Mouse (Mus musculus): ENCODE results near the gene 6430548M08Rik. TPM values are rescaled to one million over a fixed set of nuclear protein-coding genes. Genes with fewer than 3 reads are reported as not detected.
A peak's percentile ranks its signal among the peaks of the same experiment; 100 is the strongest.

Gene 6430548M08Rik
- polyA plus RNA-seq (2015; fragmentation: Nextera tagmentation; extraction: Ambion mirVana), result 5.8 and 6.1 TPM in 2 replicates

DNA sequence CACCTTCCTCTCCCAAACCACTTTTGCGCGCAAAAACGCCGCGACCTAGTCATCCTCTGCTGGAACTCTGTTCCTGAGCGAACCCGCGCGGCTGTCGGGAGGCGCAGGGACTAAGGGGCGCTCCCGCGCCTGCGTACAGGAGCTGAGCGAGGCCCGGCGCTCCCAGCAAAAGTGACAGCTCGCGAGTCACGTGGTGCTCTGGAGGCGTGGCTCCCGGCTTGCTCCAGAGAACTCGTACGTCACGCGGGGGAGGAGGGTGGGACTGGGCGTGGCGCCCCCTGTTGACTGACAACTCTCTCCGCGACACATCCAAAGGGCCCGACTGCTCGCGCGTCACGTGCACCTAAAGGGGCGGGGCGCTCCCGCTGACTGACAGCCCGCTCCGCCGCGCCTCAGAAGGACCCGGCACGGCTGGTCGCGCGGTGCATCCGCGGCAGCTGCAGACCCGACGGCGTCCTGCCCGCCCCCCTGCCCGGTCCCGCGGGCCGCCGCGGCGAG, at the start of gene 6430548M08Rik:
6430548M08Rik (plus strand) TSS at position 395 of the 498 bp plus-strand sequence.
- H3K27ac ChIP-seq, result peak within 1 kb of the TSS; percentile 96
- peaks cover 42% of the 10 kb centered on the region for H3K27me3 ChIP-seq
- under 1% methylated on average over 60 of the region's 61 CpGs for WGBS
- H3K4me3 ChIP-seq (replicated peaks), result peak within 1 kb of the TSS; percentile 74
- peak within 1 kb of the TSS; percentile 96 for H3K4me2 ChIP-seq
- H3K4me1 ChIP-seq, result peaks cover 22% of the 10 kb centered on the region
- ATAC-seq (replicated peaks; ENCODE audit: low FRiP score), result peak; percentile 98
- H3K9me3 ChIP-seq (replicated peaks), result no peaks in the 10 kb centered on the region
- H3K9ac ChIP-seq, result peak within 1 kb of the TSS; percentile 67
- H3K36me3 ChIP-seq, result no peaks in the 10 kb centered on the region

DNA sequence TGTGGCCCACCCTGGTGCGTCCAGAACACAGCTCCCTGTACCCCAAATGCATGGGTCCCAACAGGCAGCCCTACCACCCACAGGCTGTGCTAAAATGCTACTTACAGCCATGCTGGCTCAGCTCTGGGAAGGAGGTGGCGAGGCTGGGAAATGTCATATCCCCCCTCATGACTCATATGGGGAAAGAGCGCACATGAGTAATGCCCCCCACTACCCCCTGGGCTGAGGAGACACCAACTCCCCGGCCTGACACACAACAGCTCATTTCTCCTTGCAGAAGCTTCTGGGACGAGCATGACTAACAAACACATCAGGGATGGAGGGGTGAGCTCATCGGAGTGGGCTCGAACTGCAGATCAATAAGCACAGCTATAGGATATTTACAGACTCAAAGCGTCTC, 48.3 kb upstream of the 6430548M08Rik start:
- H3K4me2 ChIP-seq, result no peak overlapping the region
- H3K4me1 ChIP-seq, result peaks cover 12% of the 10 kb centered on the region
- no peak overlapping the region for H3K4me3 ChIP-seq (replicated peaks)
- H3K9me3 ChIP-seq (replicated peaks), result no peaks in the 10 kb centered on the region
- no peak overlapping the region for H3K9ac ChIP-seq
- no peaks in the 10 kb centered on the region for H3K27me3 ChIP-seq
- no peak overlapping the region for H3K27ac ChIP-seq
- ATAC-seq (replicated peaks; ENCODE audit: low FRiP score), result no peak
- 92% methylated on average over 8 of the region's 8 CpGs for WGBS
- H3K36me3 ChIP-seq, result no peaks in the 10 kb centered on the region

DNA sequence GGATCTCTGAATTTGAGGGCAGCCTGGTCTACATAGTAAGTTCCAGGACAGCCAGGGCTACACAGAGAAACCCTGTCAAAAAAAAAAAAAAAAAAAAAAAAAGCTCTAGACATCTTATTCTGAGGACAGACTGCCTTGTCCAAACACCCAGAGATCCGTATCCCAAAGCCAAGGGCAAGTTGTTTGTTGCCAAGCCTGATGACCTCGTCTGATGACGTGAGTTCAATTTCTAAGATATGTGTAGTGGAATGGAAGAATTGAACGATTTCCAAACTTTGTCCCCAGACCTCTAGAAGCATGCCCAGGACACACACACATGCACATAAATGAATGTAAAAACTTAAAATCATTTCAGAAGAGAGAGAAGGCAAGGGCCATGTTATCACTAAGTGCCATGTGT, 47.7 kb upstream of the 6430548M08Rik start:
- H3K4me3 ChIP-seq (replicated peaks), result no peak overlapping the region
- 90% methylated on average over 4 of the region's 4 CpGs for WGBS
- H3K27me3 ChIP-seq, result no peaks in the 10 kb centered on the region
- ATAC-seq (replicated peaks; ENCODE audit: low FRiP score), result no peak
- H3K4me1 ChIP-seq, result peaks cover 12% of the 10 kb centered on the region
- no peak overlapping the region for H3K27ac ChIP-seq
- no peaks in the 10 kb centered on the region for H3K36me3 ChIP-seq
- H3K9ac ChIP-seq, result no peak overlapping the region
- H3K4me2 ChIP-seq, result no peak overlapping the region
- H3K9me3 ChIP-seq (replicated peaks), result no peaks in the 10 kb centered on the region

DNA sequence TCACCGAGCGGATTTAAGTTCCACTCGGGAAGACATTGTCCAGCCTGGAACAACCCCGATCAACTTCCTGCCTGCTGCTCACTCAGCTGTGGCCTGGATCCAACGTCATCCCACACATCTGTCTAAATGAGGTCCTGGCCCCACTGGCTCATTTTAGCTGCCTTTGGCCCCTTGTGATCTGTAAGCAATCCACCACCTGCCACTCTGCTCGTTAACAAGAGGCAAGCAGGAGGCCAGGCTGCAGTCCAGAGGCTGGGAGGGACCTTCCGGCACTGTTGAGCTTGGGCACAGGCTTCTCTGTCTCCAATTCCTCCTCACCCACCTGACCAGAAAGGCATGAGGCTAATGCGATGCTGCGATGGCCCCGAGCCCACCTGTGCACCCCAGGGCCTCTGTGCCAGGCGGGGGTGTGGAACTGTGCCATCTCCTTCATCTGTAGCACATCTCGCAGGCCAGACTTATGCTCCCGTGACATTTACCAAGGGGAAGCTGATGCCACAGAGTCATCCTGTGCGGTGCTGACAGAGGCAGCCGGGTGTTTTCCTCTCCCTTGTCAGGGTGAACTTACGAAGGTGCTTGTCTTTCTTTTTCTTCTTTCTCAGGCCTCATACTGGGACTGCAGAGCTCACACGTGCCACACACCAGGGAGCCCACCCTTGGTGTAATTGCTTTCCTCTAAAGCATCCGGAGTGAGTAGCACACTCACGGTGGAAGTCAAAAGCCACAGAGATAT, 45.9 kb upstream of the 6430548M08Rik start:
- ATAC-seq (replicated peaks; ENCODE audit: low FRiP score), result peak; percentile 68
- no peak overlapping the region for H3K4me3 ChIP-seq (replicated peaks)
- H3K27ac ChIP-seq, result peak overlapping the region; percentile 48
- WGBS, result 27% methylated on average over 19 of the region's 19 CpGs
- H3K36me3 ChIP-seq, result no peaks in the 10 kb centered on the region
- H3K9me3 ChIP-seq (replicated peaks), result no peaks in the 10 kb centered on the region
- no peak overlapping the region for H3K9ac ChIP-seq
- H3K4me2 ChIP-seq, result no peak overlapping the region
- H3K4me1 ChIP-seq, result peaks cover 28% of the 10 kb centered on the region
- H3K27me3 ChIP-seq, result no peaks in the 10 kb centered on the region

DNA sequence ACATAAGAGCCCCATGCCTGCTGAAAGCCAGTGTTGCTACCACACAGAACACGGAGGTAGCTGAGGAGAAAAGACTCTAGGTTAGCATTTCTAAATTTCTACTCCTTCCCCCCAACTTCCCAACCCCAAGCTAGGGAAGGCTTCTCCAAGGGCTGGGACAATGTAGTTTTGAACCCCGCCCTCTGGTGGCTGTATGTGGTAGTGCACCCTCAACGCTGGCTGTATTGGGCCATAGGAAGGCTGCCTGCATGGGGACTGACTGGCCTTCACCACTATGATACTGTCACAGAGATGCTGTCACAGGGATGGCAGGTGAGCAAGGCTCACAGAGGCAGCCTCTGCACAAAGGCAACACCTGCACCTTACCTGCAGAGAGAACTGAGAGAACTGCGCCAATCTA, 42.3 kb upstream of the 6430548M08Rik start:
- WGBS, result 25% methylated on average over 4 of the region's 4 CpGs
- Histone ChIP-seq H3K9ac (no peak overlapping the region), H3K9me3 (replicated peaks) (no peaks in the 10 kb centered on the region), H3K36me3 (no peaks in the 10 kb centered on the region), H3K4me2 (no peak overlapping the region), H3K27ac (peak overlapping the region; percentile 70), H3K4me1 (peaks cover 41% of the 10 kb centered on the region), H3K27me3 (0 out of 2 replicates have a peak, but pooled peaks cover 10% of the 10 kb centered on the region), H3K4me3 (replicated peaks) (no peak overlapping the region)
- ATAC-seq (replicated peaks; ENCODE audit: low FRiP score), result peak; percentile 23

DNA sequence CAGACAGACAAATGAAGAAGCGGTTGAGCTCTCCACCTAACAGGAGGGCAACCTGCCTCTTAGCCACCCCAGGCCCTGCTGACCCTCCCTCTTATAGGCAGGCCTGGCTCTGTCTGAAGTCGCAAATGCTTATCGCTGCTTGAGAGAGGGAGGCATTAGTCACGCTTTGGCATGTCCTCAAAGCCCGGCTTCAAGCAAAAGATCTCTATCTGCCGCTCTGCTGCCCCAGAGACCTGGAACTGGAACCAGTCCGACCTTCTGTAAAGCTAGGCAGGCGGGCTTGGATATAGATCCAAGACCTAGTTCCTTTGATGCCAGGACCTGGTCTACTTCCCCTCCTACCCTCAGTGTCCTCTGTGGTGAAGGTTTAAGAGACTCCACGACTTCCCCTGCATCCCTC, 41.7 kb upstream of the 6430548M08Rik start:
- H3K4me2 ChIP-seq, result no peak overlapping the region
- no peak overlapping the region for H3K9ac ChIP-seq
- 0 out of 2 replicates have a peak, but pooled peaks cover 10% of the 10 kb centered on the region for H3K27me3 ChIP-seq
- ATAC-seq (replicated peaks; ENCODE audit: low FRiP score), result no peak
- H3K9me3 ChIP-seq (replicated peaks), result no peaks in the 10 kb centered on the region
- H3K4me1 ChIP-seq, result peaks cover 44% of the 10 kb centered on the region
- peak overlapping the region; percentile 76; the same call in 1 of the 2 replicates for H3K27ac ChIP-seq
- H3K4me3 ChIP-seq (replicated peaks), result no peak overlapping the region
- 67% methylated on average over 9 of the region's 9 CpGs for WGBS
- no peaks in the 10 kb centered on the region for H3K36me3 ChIP-seq

DNA sequence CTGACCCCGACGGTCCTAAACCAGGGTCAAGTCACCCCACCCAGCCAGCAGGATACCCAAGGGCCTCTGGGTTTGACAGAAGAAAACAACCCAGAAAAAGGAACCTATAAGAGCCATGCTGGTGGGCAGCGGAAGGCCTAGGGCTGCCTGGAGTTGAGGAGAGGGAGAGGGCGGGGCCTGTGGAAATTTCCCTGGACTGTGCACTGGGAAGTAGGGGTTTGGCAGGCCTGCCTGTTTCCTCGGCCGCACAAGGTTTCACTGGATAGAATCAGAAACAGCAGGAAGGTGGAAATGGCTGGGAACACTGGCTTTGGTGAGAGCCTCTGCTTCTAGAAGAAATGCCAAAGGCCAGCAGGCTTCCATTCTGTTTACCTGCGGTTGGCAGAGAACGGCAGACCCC, 41.1 kb upstream of the 6430548M08Rik start:
- Histone ChIP-seq H3K4me2 (no peak overlapping the region), H3K4me1 (peaks cover 40% of the 10 kb centered on the region), H3K4me3 (replicated peaks) (no peak overlapping the region), H3K9me3 (replicated peaks) (no peaks in the 10 kb centered on the region), H3K27me3 (0 out of 2 replicates have a peak, but pooled peaks cover 10% of the 10 kb centered on the region), H3K36me3 (no peaks in the 10 kb centered on the region), H3K27ac (peak overlapping the region; percentile 76), H3K9ac (no peak overlapping the region)
- ATAC-seq (replicated peaks; ENCODE audit: low FRiP score), result no peak
- WGBS, result 64% methylated on average over 8 of the region's 8 CpGs

DNA sequence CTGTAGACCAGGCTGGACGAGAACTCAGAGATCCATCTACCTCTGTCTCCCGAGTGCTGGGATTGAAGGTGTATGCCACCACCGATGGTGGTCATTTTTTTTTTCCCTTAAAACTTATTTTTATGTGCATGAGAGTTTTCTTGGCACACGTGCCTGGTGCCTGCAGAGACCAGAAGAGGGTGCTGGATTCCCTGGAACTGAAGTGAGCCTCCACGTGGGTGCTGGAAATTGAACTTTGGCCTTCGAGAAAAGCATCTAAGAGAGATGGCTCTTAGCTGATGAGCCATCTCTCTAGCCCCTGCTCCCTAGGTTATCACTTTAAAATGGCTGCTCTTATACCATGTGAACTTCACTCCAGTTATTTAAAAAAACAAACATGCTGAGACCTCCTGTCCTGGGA, 39.4 kb upstream of the 6430548M08Rik start:
- no peak for ATAC-seq (replicated peaks; ENCODE audit: low FRiP score)
- Histone ChIP-seq H3K9ac (no peak overlapping the region), H3K27ac (no peak overlapping the region), H3K9me3 (replicated peaks) (no peaks in the 10 kb centered on the region), H3K4me2 (no peak overlapping the region), H3K27me3 (0 out of 2 replicates have a peak, but pooled peaks cover 10% of the 10 kb centered on the region), H3K4me3 (replicated peaks) (no peak overlapping the region), H3K4me1 (peaks cover 32% of the 10 kb centered on the region), H3K36me3 (no peaks in the 10 kb centered on the region)
- whole genome bisulfite sequencing, result 73% methylated on average over 6 of the region's 6 CpGs

DNA sequence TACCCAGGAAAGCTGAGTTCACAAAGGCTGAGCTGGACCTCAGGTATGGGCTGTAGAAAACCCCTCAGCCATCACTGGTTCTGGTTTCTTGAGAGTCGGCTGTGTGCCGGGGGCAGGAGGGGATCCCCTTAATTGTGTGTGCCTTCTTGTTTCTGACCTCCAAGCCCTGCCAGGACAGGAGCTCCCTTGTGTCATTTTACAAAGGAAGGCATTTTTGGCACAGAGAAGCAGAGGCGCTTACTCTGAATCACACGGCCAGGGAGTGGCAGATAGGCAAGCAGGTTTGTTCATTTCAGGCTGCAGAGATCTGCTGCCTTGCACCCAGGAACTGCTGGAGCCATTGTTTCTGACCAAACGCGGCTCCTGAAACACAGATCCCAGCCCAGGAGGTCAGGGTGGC, 38.6 kb upstream of the 6430548M08Rik start:
- Histone ChIP-seq H3K36me3 (peaks cover 1% of the 10 kb centered on the region; the same call in 1 of the 2 replicates), H3K27me3 (0 out of 2 replicates have a peak, but pooled peaks cover 10% of the 10 kb centered on the region), H3K9ac (no peak overlapping the region), H3K9me3 (replicated peaks) (no peaks in the 10 kb centered on the region), H3K4me2 (no peak overlapping the region), H3K4me3 (replicated peaks) (no peak overlapping the region), H3K4me1 (peaks cover 32% of the 10 kb centered on the region), H3K27ac (no peak overlapping the region)
- no peak for ATAC-seq (replicated peaks; ENCODE audit: low FRiP score)
- 54% methylated on average over 6 of the region's 6 CpGs for WGBS

DNA sequence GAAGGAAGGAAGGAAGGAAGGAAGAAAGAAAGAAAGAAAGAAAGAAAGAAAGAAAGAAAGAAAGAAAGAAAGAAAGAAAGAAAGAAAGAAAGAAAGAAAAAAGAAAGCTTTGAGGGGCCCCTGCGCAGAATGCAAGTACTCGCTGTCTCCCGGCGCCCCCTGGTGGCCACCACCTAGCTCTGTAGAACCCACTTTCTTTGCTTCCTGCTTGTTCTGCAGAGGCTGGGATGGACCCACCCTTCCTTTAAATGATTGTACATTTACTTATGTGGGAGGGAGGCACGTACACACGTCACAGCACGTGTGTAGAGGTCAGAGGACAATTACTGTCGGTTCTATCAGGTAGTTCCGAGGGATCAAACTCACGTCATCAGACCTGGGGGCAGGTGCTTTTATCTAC, 35.9 kb upstream of the 6430548M08Rik start:
- H3K4me3 ChIP-seq (replicated peaks), result no peak overlapping the region
- WGBS, result 14% methylated on average over 10 of the region's 10 CpGs

DNA sequence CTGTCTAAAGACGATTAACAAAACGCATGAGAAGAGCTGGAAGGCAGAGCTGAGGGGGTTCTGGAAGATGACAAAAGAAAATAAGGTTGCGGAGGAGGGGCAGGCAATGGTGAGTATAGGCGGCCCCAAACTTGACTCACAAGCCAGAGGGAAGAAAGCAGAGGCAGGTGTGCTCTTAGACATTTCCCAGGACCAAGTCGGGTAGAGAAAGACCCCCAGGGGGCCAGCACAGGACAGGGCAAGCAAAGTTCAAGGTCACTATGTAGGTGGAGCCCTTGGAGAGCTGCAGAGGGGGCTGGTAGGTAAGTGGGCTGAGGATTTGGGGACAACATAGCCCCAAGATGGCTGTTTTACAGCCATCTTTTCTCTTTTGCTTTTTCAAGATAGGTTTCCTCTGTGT, 34.6 kb upstream of the 6430548M08Rik start:
- Histone ChIP-seq H3K9ac (no peak overlapping the region), H3K27ac (no peak overlapping the region), H3K27me3 (0 out of 2 replicates have a peak, but pooled peaks cover 7% of the 10 kb centered on the region), H3K36me3 (peaks cover 38% of the 10 kb centered on the region), H3K4me3 (replicated peaks) (no peak overlapping the region), H3K4me1 (peaks cover 12% of the 10 kb centered on the region; the same call in 1 of the 2 replicates), H3K9me3 (replicated peaks) (no peaks in the 10 kb centered on the region), H3K4me2 (no peak overlapping the region)
- 59% methylated on average over 5 of the region's 5 CpGs for WGBS
- no peak for ATAC-seq (replicated peaks; ENCODE audit: low FRiP score)

More for the DNA sequence above, 35.9 kb upstream of the 6430548M08Rik start:
- H3K9ac ChIP-seq, result no peak overlapping the region
- peaks cover 29% of the 10 kb centered on the region for H3K36me3 ChIP-seq
- H3K4me1 ChIP-seq, result peaks cover 17% of the 10 kb centered on the region
- H3K4me2 ChIP-seq, result no peak overlapping the region
- ATAC-seq (replicated peaks; ENCODE audit: low FRiP score), result no peak; the same call in 1 of the 2 replicates
- no peak overlapping the region for H3K27ac ChIP-seq
- H3K9me3 ChIP-seq (replicated peaks), result no peaks in the 10 kb centered on the region
- 0 out of 2 replicates have a peak, but pooled peaks cover 10% of the 10 kb centered on the region for H3K27me3 ChIP-seq

DNA sequence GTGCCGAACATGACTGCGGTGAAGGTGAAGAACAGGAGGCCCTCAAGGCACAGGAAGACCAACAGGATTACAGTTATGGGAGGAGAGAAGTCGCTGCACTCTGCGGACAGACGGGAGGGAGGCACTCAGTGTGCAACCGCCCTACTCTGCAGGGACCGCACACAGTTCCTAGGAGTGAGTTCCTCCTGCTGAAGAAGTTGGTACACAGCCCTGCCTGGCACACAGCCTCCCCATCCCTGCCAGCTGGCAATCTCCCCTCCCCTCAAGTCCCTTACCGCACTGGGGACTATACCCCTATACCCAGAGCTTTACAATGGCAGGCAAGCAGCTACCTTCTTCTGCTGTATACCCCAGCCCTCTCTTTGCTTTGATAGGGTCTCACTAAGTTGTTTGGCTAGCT, 30.7 kb upstream of the 6430548M08Rik start:
- 91% methylated on average over 8 of the region's 8 CpGs for WGBS
- ATAC-seq (replicated peaks; ENCODE audit: low FRiP score), result no peak
- peaks cover 75% of the 10 kb centered on the region for H3K36me3 ChIP-seq
- H3K27me3 ChIP-seq, result no peaks in the 10 kb centered on the region
- H3K9ac ChIP-seq, result no peak overlapping the region
- no peak overlapping the region for H3K27ac ChIP-seq
- H3K4me3 ChIP-seq (replicated peaks), result no peak overlapping the region
- H3K4me2 ChIP-seq, result no peak overlapping the region
- no peaks in the 10 kb centered on the region for H3K4me1 ChIP-seq
- H3K9me3 ChIP-seq (replicated peaks), result no peaks in the 10 kb centered on the region

Measured in kidney, embryonic 15.5 days (tissue).